Mouse (Mus musculus) stomach, postnatal 0 days (tissue): ENCODE data around the gene Jade3.
"Not testable (repeated sequence)": the region's sequence is repeated elsewhere in the genome, so short reads cannot be mapped to it uniquely, and the experiment has no call there.

Experiments
- CTCF ChIP-seq: IDR thresholded peaks from 2 replicates; pipeline ENCODE4 v1.5.1; 2016; ENCODE audit warnings: antibody characterized with exemption, low read depth, mild to moderate bottlenecking, moderate library complexity
- EP300 ChIP-seq: optimal IDR thresholded peaks from 2 replicates; pipeline ENCODE3; 2016; ENCODE audit warnings: antibody characterized with exemption

DNA sequence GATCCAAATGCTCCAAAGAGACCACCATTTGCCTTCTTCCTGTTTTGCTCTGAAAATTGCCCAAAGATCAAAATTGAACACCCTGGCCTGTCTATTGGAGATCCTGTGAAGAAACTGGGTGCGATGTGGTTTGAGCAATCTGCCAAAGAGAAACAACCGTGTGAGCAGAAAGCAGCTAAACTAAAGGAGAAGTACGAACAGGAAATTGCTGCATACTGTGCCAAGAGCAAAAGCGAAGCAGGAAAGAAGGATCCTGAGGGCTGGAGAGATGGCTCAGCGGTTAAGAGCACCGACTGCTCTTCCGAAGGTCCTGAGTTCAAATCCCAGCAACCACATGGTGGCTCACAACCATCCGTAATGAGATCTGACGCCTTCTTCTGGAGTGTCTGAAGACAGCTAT, 33.5 kb upstream of the Jade3 start:
- not testable (repeated sequence) for TF ChIP-seq CTCF, EP300
